Mouse (Mus musculus) intestine, embryonic 14.5 days (tissue): ENCODE results near the gene Wee2. TPM values are rescaled to one million over a fixed set of nuclear protein-coding genes. Genes with fewer than 3 reads are reported as not detected.

Experiments
- ATAC-seq: fragments of 200-750 bp; cut with Nextera tagmentation; replicated peaks from 2 replicates; pipeline ENCODE4 v1.8.0; 2017; ENCODE audit warnings: low read depth, moderate number of reproducible peaks, moderate TSS enrichment, moderate library complexity; ENCODE audit not compliant: low FRiP score, low TSS enrichment
- DNase-seq: peaks from one replicate; pipeline ENCODE4 v3.0.0-alpha.2; 2018; ENCODE audit warnings: low spot score
- H3K27ac ChIP-seq: fragments of 300-500 bp; sonication (generic); 2 replicates; pipeline ENCODE4 v1.5.1; 2014; ENCODE audit warnings: low read depth, mild to moderate bottlenecking, control low read depth
- H3K27me3 ChIP-seq: fragments of 300-500 bp; sonication (generic); replicated peaks from 2 replicates; pipeline ENCODE4 v1.6.1; 2014; ENCODE audit warnings: low read length, control low read depth; ENCODE audit not compliant: control insufficient read depth, insufficient read depth
- H3K36me3 ChIP-seq: fragments of 300-500 bp; sonication (generic); 2 replicates; pipeline ENCODE4 v1.6.1; 2014; ENCODE audit warnings: low read length, control low read depth; ENCODE audit not compliant: control insufficient read depth, insufficient read depth
- H3K4me1 ChIP-seq: fragments of 300-500 bp; sonication (generic); replicated peaks from 2 replicates; pipeline ENCODE4 v1.6.1; 2014; ENCODE audit warnings: low read length, control low read depth, mixed read lengths; ENCODE audit not compliant: control insufficient read depth, insufficient read depth
- H3K4me2 ChIP-seq: fragments of 300-500 bp; sonication (generic); 2 replicates; pipeline ENCODE4 v1.6.1; 2014; ENCODE audit warnings: low read length
- H3K4me3 ChIP-seq: fragments of 300-500 bp; sonication (generic); 2 replicates; pipeline ENCODE4 v1.5.1; 2014; ENCODE audit warnings: low read depth, low read length, control low read depth, mixed read lengths
- H3K9ac ChIP-seq: fragments of 300-500 bp; sonication (generic); 2 replicates; pipeline ENCODE4 v1.6.1; 2014; ENCODE audit warnings: mild to moderate bottlenecking, low read length
- H3K9me3 ChIP-seq: fragments of 300-500 bp; sonication (generic); 2 replicates; pipeline ENCODE4 v1.6.1; 2016; ENCODE audit warnings: low read length, control low read depth; ENCODE audit not compliant: control insufficient read depth
- WGBS: fragments of 180-500 bp; shearing (Covaris S2); extraction: QIAGEN DNeasy Blood & Tissue Kit; methylation state at CpG from one replicate; pipeline ENCODE4 v1.1.7; 2014; 5-methylcytosine and 5-hydroxymethylcytosine counted together
- polyA plus RNA-seq: library from polyadenylated mRNA; unstranded; fragments of >200 nt; fragmentation: Nextera tagmentation; extraction: Ambion mirVana; gene quantifications from 2 replicates; pipeline ENCODE4 v1.2.1, GENCODE M21; 2014

Wee2 gene
- not detected in 2 replicates for polyA plus RNA-seq

- no peak for ATAC-seq
- no peak within 1 kb of the TSS for H3K9ac ChIP-seq
- H3K4me1 ChIP-seq = peaks cover 11% of the 10 kb centered on the region; the same call in 1 of the 2 replicates
- 67% methylated on average over 5 of the region's 5 CpGs for WGBS
- no peak for DNase-seq
- no peaks in the 10 kb centered on the region for H3K36me3 ChIP-seq
- no peak within 1 kb of the TSS for H3K27ac ChIP-seq
- peaks cover 17% of the 10 kb centered on the region for H3K27me3 ChIP-seq
- no peak within 1 kb of the TSS for H3K4me3 ChIP-seq
- H3K4me2 ChIP-seq = no peak within 1 kb of the TSS
- H3K9me3 ChIP-seq = no peaks in the 10 kb centered on the region
These were observed at the start of gene Wee2 for GRCm38 (mm10) chr6:40438936-40439335. TSS of gene Wee2 (plus strand) at chr6:40439088.

GRCm38 (mm10) chr6:40390975-40391374 is 47.9 kb upstream of the Wee2 start:
- 88% methylated on average over 1 of the region's 1 CpGs for WGBS
- H3K4me2 ChIP-seq = no peak overlapping the region
- ATAC-seq = no peak
- no peak overlapping the region for H3K9ac ChIP-seq
- no peaks in the 10 kb centered on the region for H3K27me3 ChIP-seq
- no peaks in the 10 kb centered on the region for H3K9me3 ChIP-seq
- no peaks in the 10 kb centered on the region for H3K4me1 ChIP-seq
- no peak for DNase-seq
- no peak overlapping the region for H3K27ac ChIP-seq
- H3K4me3 ChIP-seq = no peak overlapping the region
- peaks cover 41% of the 10 kb centered on the region for H3K36me3 ChIP-seq

- Histone ChIP-seq H3K27me3 (no peaks in the 10 kb centered on the region), H3K27ac (no peak overlapping the region), H3K9me3 (no peaks in the 10 kb centered on the region), H3K4me3 (no peak overlapping the region), H3K36me3 (peaks cover 28% of the 10 kb centered on the region), H3K4me1 (no peaks in the 10 kb centered on the region), H3K4me2 (no peak overlapping the region), H3K9ac (no peak overlapping the region)
- 29% methylated on average over 3 of the region's 3 CpGs for WGBS
- DNase-seq = peak; percentile 81
- 0 out of 2 replicates have a peak, but pooled peaks have one; percentile 66 for ATAC-seq
These were observed 45.7 kb upstream of the Wee2 start for GRCm38 (mm10) chr6:40393213-40393612.

GRCm38 (mm10) chr6:40402031-40402430 is 36.9 kb upstream of the Wee2 start:
- Histone ChIP-seq H3K9me3 (no peaks in the 10 kb centered on the region), H3K27me3 (no peaks in the 10 kb centered on the region), H3K36me3 (peaks cover 59% of the 10 kb centered on the region), H3K4me1 (no peaks in the 10 kb centered on the region), H3K4me3 (no peak overlapping the region), H3K4me2 (no peak overlapping the region), H3K9ac (no peak overlapping the region), H3K27ac (no peak overlapping the region)
- 0 out of 2 replicates have a peak, but pooled peaks have one; percentile 50 for ATAC-seq
- peak; percentile 21 for DNase-seq
- 45% methylated on average over 2 of the region's 2 CpGs for WGBS

- H3K4me1 ChIP-seq = no peaks in the 10 kb centered on the region
- H3K27me3 ChIP-seq = no peaks in the 10 kb centered on the region
- DNase-seq (peak; percentile 43), ATAC-seq (no peak)
- WGBS = 88% methylated on average over 4 of the region's 4 CpGs
- H3K27ac ChIP-seq = no peak overlapping the region
- H3K36me3 ChIP-seq = peaks cover 64% of the 10 kb centered on the region
- H3K4me3 ChIP-seq = no peak overlapping the region
- H3K9me3 ChIP-seq = no peaks in the 10 kb centered on the region
- no peak overlapping the region for H3K4me2 ChIP-seq
- no peak overlapping the region for H3K9ac ChIP-seq
These were observed 35.1 kb upstream of the Wee2 start for GRCm38 (mm10) chr6:40403640-40404285.

- Histone ChIP-seq H3K4me2 (no peak overlapping the region), H3K4me3 (no peak overlapping the region), H3K9me3 (no peaks in the 10 kb centered on the region), H3K27ac (no peak overlapping the region), H3K36me3 (peaks cover 16% of the 10 kb centered on the region), H3K4me1 (no peaks in the 10 kb centered on the region), H3K9ac (no peak overlapping the region), H3K27me3 (no peaks in the 10 kb centered on the region)
- 95% methylated on average over 3 of the region's 3 CpGs for WGBS
- no peak for DNase-seq
- no peak for ATAC-seq
These were observed 27.8 kb upstream of the Wee2 start for GRCm38 (mm10) chr6:40411085-40411484.

GRCm38 (mm10) chr6:40413046-40413445 is 25.8 kb upstream of the Wee2 start:
- H3K4me2 ChIP-seq = no peak overlapping the region
- no peaks in the 10 kb centered on the region for H3K27me3 ChIP-seq
- no peaks in the 10 kb centered on the region; the same call in 1 of the 2 replicates for H3K36me3 ChIP-seq
- no peak overlapping the region for H3K27ac ChIP-seq
- no peak overlapping the region for H3K9ac ChIP-seq
- 89% methylated on average over 5 of the region's 5 CpGs for WGBS
- no peaks in the 10 kb centered on the region for H3K9me3 ChIP-seq
- no peak overlapping the region for H3K4me3 ChIP-seq
- H3K4me1 ChIP-seq = no peaks in the 10 kb centered on the region
- ATAC-seq (no peak), DNase-seq (no peak)

GRCm38 (mm10) chr6:40413565-40413964 is 25.3 kb upstream of the Wee2 start:
- no peak for ATAC-seq
- H3K36me3 ChIP-seq = no peaks in the 10 kb centered on the region; the same call in 1 of the 2 replicates
- 95% methylated on average over 3 of the region's 3 CpGs for WGBS
- no peak overlapping the region for H3K9ac ChIP-seq
- H3K9me3 ChIP-seq = no peaks in the 10 kb centered on the region
- no peak overlapping the region for H3K4me2 ChIP-seq
- H3K4me1 ChIP-seq = no peaks in the 10 kb centered on the region
- no peaks in the 10 kb centered on the region for H3K27me3 ChIP-seq
- H3K4me3 ChIP-seq = no peak overlapping the region
- H3K27ac ChIP-seq = no peak overlapping the region
- DNase-seq = no peak

GRCm38 (mm10) chr6:40415799-40416198 is 23.1 kb upstream of the Wee2 start:
- Histone ChIP-seq H3K27me3 (no peaks in the 10 kb centered on the region), H3K27ac (no peak overlapping the region), H3K4me3 (no peak overlapping the region), H3K9ac (no peak overlapping the region), H3K9me3 (no peaks in the 10 kb centered on the region), H3K4me1 (no peaks in the 10 kb centered on the region), H3K36me3 (no peaks in the 10 kb centered on the region; the same call in 1 of the 2 replicates), H3K4me2 (no peak overlapping the region)
- DNase-seq (no peak), ATAC-seq (no peak)
- WGBS = 69% methylated on average over 5 of the region's 5 CpGs
